Mouse (Mus musculus) C2C12 (cell line): ENCODE data around the gene Eef1a1.

Experiments used
- CEBPB ChIP-seq: IDR thresholded peaks from one replicate; pipeline ENCODE4 v1.6.1; 2011; ENCODE audit warnings: low read depth, mild to moderate bottlenecking, control low read depth, moderate library complexity
- CTCF ChIP-seq: IDR thresholded peaks from one replicate; pipeline ENCODE4 v1.5.1; 2011; ENCODE audit not compliant: control insufficient read depth, insufficient read depth, insufficient read length
- FOSL1 ChIP-seq: IDR thresholded peaks from one replicate; pipeline ENCODE4 v1.8.0; 2011; ENCODE audit warnings: mild to moderate bottlenecking, low read length; ENCODE audit not compliant: poor library complexity, insufficient read depth, severe bottlenecking
- MAX ChIP-seq: IDR thresholded peaks from one replicate; pipeline ENCODE4 v1.6.1; 2011; ENCODE audit warnings: mild to moderate bottlenecking, control low read depth
- MYOD1 ChIP-seq: IDR thresholded peaks from one replicate; pipeline ENCODE4 v1.6.1; 2011; ENCODE audit warnings: low read depth; ENCODE audit not compliant: control insufficient read depth, insufficient read length
- MYOG ChIP-seq: IDR thresholded peaks from one replicate; pipeline ENCODE4 v1.6.1; 2011; ENCODE audit not compliant: control insufficient read depth, insufficient read length; ENCODE audit errors: extremely low read depth
- USF1 ChIP-seq: IDR thresholded peaks from one replicate; pipeline ENCODE4 v1.6.1; 2011; ENCODE audit warnings: low read depth, mild to moderate bottlenecking, control low read depth, moderate library complexity

GRCm38 (mm10) chr9:78501284-78501683, 12.3 kb upstream of the Eef1a1 start:
- no peak for TF ChIP-seq MAX
- TF ChIP-seq CTCF: no peak
- TF ChIP-seq USF1: no peak
- no peak for TF ChIP-seq CEBPB
- no peak for TF ChIP-seq MYOG
- TF ChIP-seq FOSL1: no peak
- TF ChIP-seq MYOD1: no peak
